Mouse (Mus musculus) G1E (cell line): ENCODE results near the gene Hspb7. TPM values are rescaled to one million over a fixed set of nuclear protein-coding genes. Genes with fewer than 3 reads are reported as not detected.

ENCODE experiments used
- ATAC-seq: 2 replicates; pipeline ENCODE4 v1.8.0; 2016; ENCODE audit warnings: mild to moderate bottlenecking; ENCODE audit not compliant: insufficient number of reproducible peaks, poor library complexity, low FRiP score, severe bottlenecking; ENCODE audit errors: extremely low read depth
- DNase-seq: peaks from one replicate; pipeline ENCODE4 v3.0.0; 2012; ENCODE audit warnings: low spot score
- H3K27me3 ChIP-seq: 2 replicates; pipeline ENCODE4 v1.6.1; 2012; ENCODE audit warnings: mild to moderate bottlenecking, low read length, inconsistent platforms; ENCODE audit not compliant: insufficient read depth
- H3K36me3 ChIP-seq: replicated peaks from 2 replicates; pipeline ENCODE3; 2012; ENCODE audit warnings: mild to moderate bottlenecking, inconsistent platforms
- H3K4me1 ChIP-seq: 2 replicates; pipeline ENCODE4 v1.6.1; 2012; ENCODE audit warnings: low read depth, low read length, inconsistent platforms, mixed read lengths; ENCODE audit not compliant: insufficient read depth
- H3K4me3 ChIP-seq: 2 replicates; pipeline ENCODE4 v1.5.1; 2012; ENCODE audit warnings: low read depth, mild to moderate bottlenecking, inconsistent platforms, low read length, moderate library complexity, mixed read lengths
- H3K9me3 ChIP-seq: replicated peaks from 2 replicates; pipeline ENCODE4 v1.6.1; 2012; ENCODE audit warnings: inconsistent platforms
- CTCF ChIP-seq: IDR thresholded peaks from 2 replicates; pipeline ENCODE4 v1.5.1; 2012; ENCODE audit warnings: low read depth, low read length, inconsistent platforms, mixed read lengths
- GATA1 ChIP-seq: IDR thresholded peaks from 2 replicates; pipeline ENCODE4 v1.6.1; 2012; ENCODE audit warnings: borderline replicate concordance, low read length, inconsistent platforms, mixed read lengths
- GATA2 ChIP-seq: IDR thresholded peaks from 2 replicates; pipeline ENCODE4 v1.6.1; 2012; ENCODE audit warnings: low read depth, low read length, inconsistent platforms, borderline replicate concordance
- POLR2AphosphoS5 ChIP-seq: IDR thresholded peaks from 2 replicates; pipeline ENCODE4 v1.6.1; 2012; ENCODE audit warnings: low read depth, low read length, inconsistent platforms; ENCODE audit not compliant: insufficient replicate concordance
- TAL1 ChIP-seq: conservative IDR thresholded peaks from 2 replicates; pipeline ENCODE4 v1.6.1; 2012; ENCODE audit warnings: low read depth, low read length, inconsistent platforms, mixed read lengths
- polyA plus RNA-seq: library from polyadenylated mRNA; stranded (reverse); fragments of >175 nt; gene quantifications from 2 replicates; pipeline ENCODE4 v1.2.3, GENCODE M21; 2012
- total RNA-seq, 2 experiments: library from RNA; stranded (forward) in 1 of 2; stranded (reverse) in 1 of 2; fragments of 200-1000 nt in 1 of 2; fragments of >200 nt in 1 of 2; fragmentation: Nextera tagmentation in 1 of 2; gene quantifications; 2 replicates each; pipeline ENCODE4 v1.2.3; 2014 to 2017

Hspb7 gene
- total and polyA plus RNA-seq, 3 experiments: not detected

GRCm38 (mm10) chr4:141429847-141430246 lies 9.3 kb downstream of the Hspb7 start:
- DNase-seq (no peak), ATAC-seq (no peak)
- H3K9me3 ChIP-seq: no peaks in the 10 kb centered on the region
- H3K36me3 ChIP-seq: no peaks in the 10 kb centered on the region
- H3K4me3 ChIP-seq: no peak overlapping the region
- TF ChIP-seq CTCF (0 out of 2 replicates have a peak, but pooled peaks have one; percentile 23), GATA2 (no peak)
- H3K4me1 ChIP-seq: no peaks in the 10 kb centered on the region
- peaks cover 12% of the 10 kb centered on the region; the same call in 1 of the 2 replicates for H3K27me3 ChIP-seq

- no peaks in the 10 kb centered on the region for H3K9me3 ChIP-seq
- ATAC-seq: no peak
- no peaks in the 10 kb centered on the region for H3K36me3 ChIP-seq
- no peaks in the 10 kb centered on the region for H3K4me1 ChIP-seq
- no peak for DNase-seq
- H3K4me3 ChIP-seq: no peak overlapping the region
- peaks cover 9% of the 10 kb centered on the region; the same call in 1 of the 2 replicates for H3K27me3 ChIP-seq
- no peak for TF ChIP-seq GATA1
- TF ChIP-seq GATA2: no peak
- TF ChIP-seq POLR2AphosphoS5: no peak
- no peak for TF ChIP-seq TAL1
- TF ChIP-seq CTCF: no peak
Observed at GRCm38 (mm10) chr4:141430997-141431396, 10.4 kb downstream of the Hspb7 start.

- DNase-seq (no peak), ATAC-seq (no peak)
- H3K4me1 ChIP-seq: no peaks in the 10 kb centered on the region
- H3K9me3 ChIP-seq: no peaks in the 10 kb centered on the region
- peaks cover 7% of the 10 kb centered on the region; the same call in 1 of the 2 replicates for H3K27me3 ChIP-seq
- H3K4me3 ChIP-seq: no peak overlapping the region
- H3K36me3 ChIP-seq: no peaks in the 10 kb centered on the region
- TF ChIP-seq TAL1 (no peak), GATA2 (no peak), POLR2AphosphoS5 (no peak), GATA1 (no peak), CTCF (no peak)
Observed at GRCm38 (mm10) chr4:141432666-141433065, 12.1 kb downstream of the Hspb7 start.

- ATAC-seq: no peak
- TF ChIP-seq CTCF (no peak), GATA2 (no peak), TAL1 (no peak), POLR2AphosphoS5 (no peak)
Observed at GRCm38 (mm10) chr4:141433191-141433590, 12.6 kb downstream of the Hspb7 start.

GRCm38 (mm10) chr4:141435974-141436373 lies 15.4 kb downstream of the Hspb7 start, which contains the start of gene Srarp:
Gene Srarp (minus strand): TSS chr4:141436105.
- no peaks in the 10 kb centered on the region for H3K36me3 ChIP-seq
- no peaks in the 10 kb centered on the region for H3K9me3 ChIP-seq
- no peak for ATAC-seq
- TF ChIP-seq GATA1: no peak
- no peak for TF ChIP-seq GATA2
- no peak for TF ChIP-seq POLR2AphosphoS5
- no peak for TF ChIP-seq TAL1
- no peak for TF ChIP-seq CTCF
- no peak for DNase-seq
- H3K27me3 ChIP-seq: peaks cover 7% of the 10 kb centered on the region; the same call in 1 of the 2 replicates
- H3K4me1 ChIP-seq: peaks cover 3% of the 10 kb centered on the region; the same call in 1 of the 2 replicates
- no peak within 1 kb of the TSS for H3K4me3 ChIP-seq

More at GRCm38 (mm10) chr4:141433191-141433590, 12.6 kb downstream of the Hspb7 start:
- Histone ChIP-seq H3K27me3 (peaks cover 7% of the 10 kb centered on the region; the same call in 1 of the 2 replicates), H3K4me1 (no peaks in the 10 kb centered on the region), H3K4me3 (no peak overlapping the region), H3K36me3 (no peaks in the 10 kb centered on the region), H3K9me3 (no peaks in the 10 kb centered on the region)
- no peak for DNase-seq

- 0 out of 2 replicates have a peak, but pooled peaks cover 2% of the 10 kb centered on the region for H3K27me3 ChIP-seq
- DNase-seq: no peak
- H3K9me3 ChIP-seq: no peaks in the 10 kb centered on the region
- H3K4me3 ChIP-seq: no peak overlapping the region
- H3K4me1 ChIP-seq: peaks cover 13% of the 10 kb centered on the region
- H3K36me3 ChIP-seq: no peaks in the 10 kb centered on the region
- ATAC-seq: no peak
- TF ChIP-seq TAL1 (no peak), GATA2 (no peak), GATA1 (no peak), POLR2AphosphoS5 (no peak), CTCF (no peak)
Observed at GRCm38 (mm10) chr4:141439083-141439803, 18.7 kb downstream of the Hspb7 start.
